Mouse (Mus musculus) bone marrow, adult 2 months (tissue): ENCODE data around the gene Cyp27a1.

Experiments used
- CTCF ChIP-seq: fragments of 200-500 bp; IDR thresholded peaks from 2 replicates; pipeline ENCODE4 v1.5.1; 2011; ENCODE audit warnings: low read length, control low read depth; ENCODE audit not compliant: control insufficient read depth, insufficient read depth
- POLR2A ChIP-seq: fragments of 200-500 bp; IDR thresholded peaks from 2 replicates; pipeline ENCODE4 v1.6.1; 2011; ENCODE audit warnings: low read depth, mild to moderate bottlenecking, control low read depth, low read length, borderline replicate concordance; ENCODE audit not compliant: control insufficient read depth

- TF ChIP-seq CTCF (no peak), POLR2A (no peak)
These were observed 3.8 kb upstream of the Cyp27a1 start for GRCm38 (mm10) chr1:74709566-74709965.
